Mouse (Mus musculus) embryonic fibroblast, embryonic 13.5 days (primary cell): ENCODE data around the gene Tmem251. TPM values are rescaled to one million over a fixed set of nuclear protein-coding genes. Genes with fewer than 3 reads are reported as not detected.

Source experiments
- H3K27ac ChIP-seq: 2 replicates; pipeline ENCODE4 v1.5.1; 2012; ENCODE audit warnings: low read length, control low read depth, inconsistent platforms; ENCODE audit not compliant: insufficient read depth
- H3K4me1 ChIP-seq: 2 replicates; pipeline ENCODE4 v1.6.1; 2011; ENCODE audit warnings: low read length; ENCODE audit not compliant: control insufficient read depth, insufficient read depth
- H3K4me3 ChIP-seq: 2 replicates; pipeline ENCODE4 v1.5.1; 2011; ENCODE audit warnings: mild to moderate bottlenecking, control low read depth, low read length; ENCODE audit not compliant: insufficient read depth
- CTCF ChIP-seq: IDR thresholded peaks from 2 replicates; pipeline ENCODE4 v1.5.1; 2011; ENCODE audit warnings: mild to moderate bottlenecking, control low read depth, low read length, moderate library complexity, borderline replicate concordance; ENCODE audit not compliant: insufficient read depth
- POLR2A ChIP-seq: IDR thresholded peaks from 2 replicates; pipeline ENCODE4 v1.6.1; 2011; ENCODE audit warnings: low read depth, mild to moderate bottlenecking, control low read depth, low read length, moderate library complexity
- polyA plus RNA-seq: library from polyadenylated mRNA; stranded (reverse); fragments of >200 nt; gene quantifications from 2 replicates; pipeline ENCODE4 v1.2.4, GENCODE M21; 2011; ENCODE audit warnings: low read depth; ENCODE audit not compliant: missing spikeins, insufficient read length

Tmem251 gene
- polyA plus RNA-seq, 1 experiment, result 5.0 TPM

- Histone ChIP-seq H3K27ac (no peak overlapping the region), H3K4me3 (no peak overlapping the region), H3K4me1 (no peaks in the 10 kb centered on the region)
- TF ChIP-seq CTCF, result no peak
- no peak for TF ChIP-seq POLR2A
These were observed 34.6 kb downstream of the Tmem251 start for GRCm38 (mm10) chr12:102778151-102778550.

DNA sequence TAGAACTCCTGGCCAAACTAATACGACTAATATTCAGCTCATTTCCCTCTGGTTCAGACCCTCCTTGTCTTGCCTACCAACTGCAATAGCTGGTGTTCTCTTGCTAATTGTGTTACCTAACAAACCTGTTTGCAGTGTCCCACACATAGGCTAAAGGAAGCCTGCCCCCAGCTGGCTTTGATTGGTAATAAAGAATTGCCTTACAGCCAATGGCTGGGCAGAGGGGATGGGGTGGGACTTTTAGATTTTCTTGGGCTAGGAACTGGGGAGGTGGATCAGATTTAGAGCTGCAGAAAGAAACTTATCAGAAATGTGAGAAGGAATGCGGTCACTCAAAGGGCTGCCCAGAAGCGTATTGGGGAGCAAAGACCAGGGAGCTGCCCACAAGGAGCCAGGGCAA is 35.9 kb downstream of the Tmem251 start:
- Histone ChIP-seq H3K4me3 (no peak overlapping the region), H3K4me1 (no peaks in the 10 kb centered on the region), H3K27ac (no peak overlapping the region)
- TF ChIP-seq CTCF (no peak), POLR2A (no peak)

GRCm38 (mm10) chr12:102782841-102783240 is 39.3 kb downstream of the Tmem251 start:
- H3K27ac ChIP-seq, result no peak overlapping the region

GRCm38 (mm10) chr12:102784899-102785592 is 41.5 kb downstream of the Tmem251 start:
- no peak for TF ChIP-seq POLR2A
- no peak for TF ChIP-seq CTCF
- Histone ChIP-seq H3K4me1 (no peaks in the 10 kb centered on the region), H3K4me3 (no peak overlapping the region), H3K27ac (no peak overlapping the region)

More at GRCm38 (mm10) chr12:102782841-102783240, 39.3 kb downstream of the Tmem251 start:
- Histone ChIP-seq H3K4me1 (no peaks in the 10 kb centered on the region), H3K4me3 (no peak overlapping the region)
- TF ChIP-seq CTCF (no peak), POLR2A (no peak)

DNA sequence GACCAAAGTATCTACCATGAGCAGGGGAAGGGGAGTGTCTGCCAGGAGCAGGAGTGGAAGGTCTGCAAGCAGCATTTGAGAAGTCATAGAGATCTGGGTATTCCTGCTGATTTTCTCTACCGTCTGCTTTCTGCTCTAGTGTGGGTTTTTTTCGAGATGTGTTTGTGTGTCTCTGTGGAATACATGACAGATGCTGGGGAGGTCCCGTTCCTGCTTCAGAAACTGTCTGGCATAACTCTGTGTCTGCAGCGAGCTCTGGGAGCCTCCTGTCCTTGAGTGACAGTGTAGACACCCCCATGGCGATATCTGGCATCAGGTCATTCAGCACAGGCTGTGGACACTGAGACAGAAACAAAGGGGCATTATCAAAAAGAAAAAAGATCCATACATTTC is 42.0 kb downstream of the Tmem251 start:
- Histone ChIP-seq H3K27ac (no peak overlapping the region), H3K4me1 (no peaks in the 10 kb centered on the region), H3K4me3 (no peak overlapping the region)
- no peak for TF ChIP-seq POLR2A

DNA sequence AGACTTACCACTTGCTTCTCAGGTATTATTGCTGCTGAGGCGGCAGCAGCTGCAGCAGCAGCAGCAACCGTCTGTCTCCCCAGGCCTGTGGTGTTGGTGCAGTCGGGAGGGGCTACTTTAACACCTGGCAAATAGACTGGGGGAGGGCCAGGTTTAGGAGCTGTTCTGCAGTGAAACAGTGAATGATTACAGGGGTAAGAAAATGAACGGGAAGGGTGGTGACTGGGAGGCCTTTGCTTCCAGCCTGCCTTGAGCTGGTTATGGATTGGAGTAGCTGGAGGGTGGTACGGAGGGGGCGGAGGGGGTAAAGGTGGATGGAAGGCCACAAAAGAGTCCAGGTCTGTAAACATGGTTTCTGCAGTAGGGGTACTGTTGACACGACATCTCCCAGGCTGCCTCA is 44.4 kb downstream of the Tmem251 start:
- H3K27ac ChIP-seq, result no peak overlapping the region
- TF ChIP-seq CTCF (no peak), POLR2A (no peak)
- no peak overlapping the region for H3K4me3 ChIP-seq
- no peaks in the 10 kb centered on the region for H3K4me1 ChIP-seq

Other genes starting within 250 kb of the Tmem251 start
- not detected in 2 replicates for gene Chga, start 188.8 kb upstream of the Tmem251 start, polyA plus RNA-seq
- 2.7 and 5.0 TPM in 2 replicates for gene Itpk1, start 38.8 kb upstream of the Tmem251 start, polyA plus RNA-seq
- gene Moap1, start 101 bp upstream of the Tmem251 start, polyA plus RNA-seq, result 2.7 and 3.3 TPM in 2 replicates
- gene Gm28051, start 14.0 kb downstream of the Tmem251 start, polyA plus RNA-seq, result not detected in 2 replicates
- gene Gon7, start 14.0 kb downstream of the Tmem251 start, polyA plus RNA-seq, result 5.4 and 7.0 TPM in 2 replicates
- 28.8 and 35.5 TPM in 2 replicates for gene Ubr7, start 14.2 kb downstream of the Tmem251 start, polyA plus RNA-seq
- 10.3 and 15.9 TPM in 2 replicates for gene Gm20604, start 14.9 kb downstream of the Tmem251 start, polyA plus RNA-seq
- 53.2 and 55.2 TPM in 2 replicates for gene Btbd7, start 134.7 kb downstream of the Tmem251 start, polyA plus RNA-seq
- gene Cox8c, start 155.6 kb downstream of the Tmem251 start, polyA plus RNA-seq, result not detected in 2 replicates
- gene Unc79, start 205.1 kb downstream of the Tmem251 start, polyA plus RNA-seq, result not detected in 2 replicates